Mouse (Mus musculus): ENCODE results near the gene Irx4.

GRCm38 (mm10) chr13:73277797-73278196 lies 17.5 kb downstream of the Irx4 start:
- TF ChIP-seq CTCF (IDR thresholded peaks at IDR 0.05; ENCODE audit: borderline replicate concordance, insufficient read depth, low read depth, low read length) (no peak), POLR2A (IDR thresholded peaks at IDR 0.05; ENCODE audit: borderline replicate concordance, insufficient read depth, low read length) (no peak)
